Mouse (Mus musculus): ENCODE measurements at regions not wholly inside any gene's neighbourhood (a gene's known extent, or its start where the extent isn't known, plus 50 kb on each side); places are given as distances from the start of the nearest gene placed in this dataset.

- no peak overlapping the region for H3K9ac ChIP-seq (ENCODE audit: control insufficient read depth, low read depth, low read length, poor library complexity, severe bottlenecking)
- no peak for TF ChIP-seq TAL1 (IDR thresholded peaks at IDR 0.05; ENCODE audit: low read length)
- TF ChIP-seq UBTF (IDR thresholded peaks at IDR 0.05; ENCODE audit: borderline replicate concordance, insufficient read depth, low read depth, low read length): no peak
- no peak for TF ChIP-seq MYC (IDR thresholded peaks at IDR 0.05; ENCODE audit: low read depth, low read length)
- TF ChIP-seq USF1 (IDR thresholded peaks at IDR 0.05; ENCODE audit: low read depth, low read length): no peak
- TF ChIP-seq CHD1 (IDR thresholded peaks at IDR 0.05; ENCODE audit: low read depth, low read length): no peak
- no peaks in the 10 kb centered on the region for H3K27me3 ChIP-seq (ENCODE audit: control insufficient read depth in 1 of 2, insufficient read depth in 2 of 2, low read length in 2 of 2)
- H3K9me3 ChIP-seq (replicated peaks; ENCODE audit: insufficient read depth, low read length): no peaks in the 10 kb centered on the region
- H3K4me3 ChIP-seq (ENCODE audit: control insufficient read depth in 1 of 2, insufficient read depth in 1 of 2, low read depth in 2 of 2, low read length in 2 of 2): no peak overlapping the region
- no peaks in the 10 kb centered on the region for H3K79me2 ChIP-seq (ENCODE audit: control insufficient read depth, insufficient read depth, low read length, poor library complexity)
- no peak overlapping the region for H3K27ac ChIP-seq (ENCODE audit: control insufficient read depth, low read depth, low read length)
- DNase-seq (ENCODE audit: low read depth, low spot score): no peak
- H3K4me1 ChIP-seq (ENCODE audit: control insufficient read depth in 1 of 2, insufficient read depth in 2 of 2, low read length in 2 of 2): no peaks in the 10 kb centered on the region
- H3K36me3 ChIP-seq (ENCODE audit: control insufficient read depth in 1 of 2, insufficient read depth in 2 of 2, low read length in 2 of 2): no peaks in the 10 kb centered on the region
Measured at GRCm38 (mm10) chr17:10097691-10098090, 222.0 kb downstream of the Qk start.

GRCm38 (mm10) chr17:10095841-10096301 is 223.8 kb downstream of the Qk start:
- H3K9ac ChIP-seq (ENCODE audit: control insufficient read depth, low read depth, low read length, poor library complexity, severe bottlenecking): no peak overlapping the region
- no peak overlapping the region for H3K4me3 ChIP-seq (ENCODE audit: control insufficient read depth in 1 of 2, insufficient read depth in 1 of 2, low read depth in 2 of 2, low read length in 2 of 2)
- H3K27me3 ChIP-seq (ENCODE audit: control insufficient read depth in 1 of 2, insufficient read depth in 2 of 2, low read length in 2 of 2): no peaks in the 10 kb centered on the region
- H3K27ac ChIP-seq (ENCODE audit: control insufficient read depth, low read depth, low read length): no peak overlapping the region
- no peak for DNase-seq (ENCODE audit: low read depth, low spot score)
- no peaks in the 10 kb centered on the region for H3K4me1 ChIP-seq (ENCODE audit: control insufficient read depth in 1 of 2, insufficient read depth in 2 of 2, low read length in 2 of 2)
- TF ChIP-seq NELFE (IDR thresholded peaks at IDR 0.05; ENCODE audit: low read depth, low read length) (no peak), RCOR1 (IDR thresholded peaks at IDR 0.05; ENCODE audit: low read depth, low read length) (no peak), MAX (IDR thresholded peaks at IDR 0.05; ENCODE audit: low read length) (no peak), SIN3A (IDR thresholded peaks at IDR 0.05; ENCODE audit: low read length) (no peak), MAFK (IDR thresholded peaks at IDR 0.05; ENCODE audit: borderline replicate concordance, low read depth, low read length) (no peak), MEF2A (IDR thresholded peaks at IDR 0.05; ENCODE audit: extremely low read depth, insufficient replicate concordance, low read depth, low read length, poor library complexity, severe bottlenecking) (no peak), HCFC1 (IDR thresholded peaks at IDR 0.05; ENCODE audit: low read depth, low read length) (no peak), NRF1 (IDR thresholded peaks at IDR 0.05; ENCODE audit: insufficient read depth, low read depth, low read length, poor library complexity, severe bottlenecking) (no peak), CHD2 (IDR thresholded peaks at IDR 0.05; ENCODE audit: low read length) (no peak), ZC3H11A (IDR thresholded peaks at IDR 0.05; ENCODE audit: low read depth, low read length) (no peak), GABPA (IDR thresholded peaks at IDR 0.05; ENCODE audit: low read depth, low read length) (no peak), MAZ (IDR thresholded peaks at IDR 0.05; ENCODE audit: low read depth, low read length) (no peak), EP300 (IDR thresholded peaks at IDR 0.05; ENCODE audit: low read depth in 1 of 2, low read length in 2 of 2) (no peak), GATA1 (IDR thresholded peaks at IDR 0.05; ENCODE audit: low read depth, low read length) (no peak), MYC (IDR thresholded peaks at IDR 0.05; ENCODE audit: low read depth, low read length) (no peak), TCF12 (IDR thresholded peaks at IDR 0.05; ENCODE audit: low read depth, low read length) (no peak), JUND (IDR thresholded peaks at IDR 0.05; ENCODE audit: low read depth, low read length) (no peak), POLR2AphosphoS2 (IDR thresholded peaks at IDR 0.05; ENCODE audit: low read length) (no peak), POLR2A (IDR thresholded peaks at IDR 0.05; ENCODE audit: control insufficient read depth in 1 of 2, insufficient read depth in 1 of 2, low read depth in 1 of 2, low read length in 2 of 2, poor library complexity in 1 of 2) (no peak)
- no peaks in the 10 kb centered on the region for H3K79me2 ChIP-seq (ENCODE audit: control insufficient read depth, insufficient read depth, low read length, poor library complexity)
- no peaks in the 10 kb centered on the region for H3K36me3 ChIP-seq (ENCODE audit: control insufficient read depth in 1 of 2, insufficient read depth in 2 of 2, low read length in 2 of 2)
- no peaks in the 10 kb centered on the region for H3K9me3 ChIP-seq (replicated peaks; ENCODE audit: insufficient read depth, low read length)
